Comparison of ENCODE assay signal across 28 mouse cellular contexts in the genomic region with DNA sequence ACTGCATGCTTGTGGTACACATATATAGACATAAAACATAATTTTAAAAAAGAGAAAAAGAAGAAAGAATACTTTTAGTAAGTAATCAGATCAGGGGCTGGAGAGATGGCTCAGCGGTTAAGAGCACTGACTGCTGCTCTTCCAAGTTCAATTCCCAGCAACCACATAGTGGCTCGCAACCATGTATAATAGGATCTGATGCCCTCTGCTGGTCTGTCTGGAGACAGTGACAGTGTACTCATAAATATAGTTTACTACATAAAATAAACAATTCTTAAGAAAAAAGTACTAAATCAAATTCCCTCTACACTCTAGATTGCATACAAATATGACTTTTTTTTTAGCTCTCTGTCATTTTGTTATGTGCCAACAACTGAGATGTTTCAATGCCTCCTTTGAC. TPM values are rescaled to one million over a fixed set of nuclear protein-coding genes. Genes with fewer than 3 reads are reported as not detected.
DNase-seq lines count a peak whose midpoint lies in the region; ATAC-seq and TF ChIP-seq lines count a peak whose summit lies in the region.
"Had no signal": no experiment of that assay in that cellular context is flagged by ENCODE, and none has a peak within 500 bp of the region (broad histone marks: within the 10 kb centered on the region; RNA-seq: fewer than 3 reads in every experiment).

No protein-coding gene starts in this region.

- TF ChIP-seq POLR2A in small intestine, adult 2 months (IDR thresholded peaks at IDR 0.05; ENCODE audit: low read depth, low read length), result no peak

- 98% methylated on average over 2 of the region's 2 CpGs for WGBS in intestine, postnatal 0 days
- 100% methylated on average over 2 of the region's 2 CpGs for WGBS in intestine, embryonic 15.5 days
- 94% methylated on average over 2 of the region's 2 CpGs for WGBS in lung, embryonic 14.5 days
- WGBS in small intestine, adult 2 months, result 94% methylated on average over 2 of the region's 2 CpGs

- H3K4me3 ChIP-seq in intestine, postnatal 0 days (ENCODE audit: low read depth, low read length), result no peak overlapping the region
- H3K4me3 ChIP-seq in intestine, embryonic 15.5 days (replicated peaks), result no peak overlapping the region
- H3K4me3 ChIP-seq in lung, embryonic 14.5 days (ENCODE audit: low read depth, low read length), result no peak overlapping the region
- no peak overlapping the region for H3K4me3 ChIP-seq in small intestine, adult 2 months (ENCODE audit: low read depth, low read length)
- H3K4me3 ChIP-seq: forebrain, embryonic 10.5 days; heart, embryonic 10.5 days; hindbrain, embryonic 10.5 days; limb, embryonic 13.5 days; liver, embryonic 15.5 days; megakaryocyte, embryonic 14.5 days; midbrain, embryonic 13.5 days; neural tube, embryonic 13.5 days had no signal

- peak; percentile 34 for DNase-seq in CD4-positive, CD25-positive, alpha-beta regulatory T cell, adult 2 months (ENCODE audit: low read depth, low spot score)
- DNase-seq in lung, embryonic 14.5 days, result no peak
- no peak for DNase-seq in lung, postnatal 36 days
- DNase-seq in cerebellum, postnatal 36 days, result no peak
- DNase-seq: adrenal gland, postnatal 10 days; cerebellum, adult 8-10 months; forebrain, postnatal 0 days; kidney, adult 18-20 months; kidney, postnatal 10 days; layer of hippocampus, postnatal 36 days; lung, postnatal 10 days; retina, postnatal 1 day; right cerebral cortex, postnatal 25 days; thymus, adult 18-20 months; thymus, postnatal 36 days had no signal

- no peaks in the 10 kb centered on the region for H3K27me3 ChIP-seq in intestine, postnatal 0 days (replicated peaks; ENCODE audit: control insufficient read depth, insufficient read depth, low read length)
- no peaks in the 10 kb centered on the region for H3K27me3 ChIP-seq in intestine, embryonic 15.5 days (replicated peaks)
- no peaks in the 10 kb centered on the region for H3K27me3 ChIP-seq in lung, embryonic 14.5 days (ENCODE audit: insufficient read depth, low read length)
- no peaks in the 10 kb centered on the region for H3K27me3 ChIP-seq in small intestine, adult 2 months (ENCODE audit: control insufficient read depth, insufficient read depth, low read length)
- H3K27me3 ChIP-seq: limb, embryonic 13.5 days; liver, embryonic 15.5 days; megakaryocyte, embryonic 14.5 days; midbrain, embryonic 13.5 days; neural tube, embryonic 13.5 days had no signal

- H3K4me1 ChIP-seq in intestine, postnatal 0 days (replicated peaks; ENCODE audit: control insufficient read depth, insufficient read depth, low read length), result no peaks in the 10 kb centered on the region
- H3K4me1 ChIP-seq in intestine, embryonic 15.5 days (replicated peaks), result no peaks in the 10 kb centered on the region
- no peaks in the 10 kb centered on the region for H3K4me1 ChIP-seq in lung, embryonic 14.5 days (ENCODE audit: insufficient read depth)
- H3K4me1 ChIP-seq in small intestine, adult 2 months (ENCODE audit: control insufficient read depth, insufficient read depth, insufficient read length, low read length), result no peaks in the 10 kb centered on the region
- H3K4me1 ChIP-seq: forebrain, embryonic 10.5 days; heart, embryonic 10.5 days; hindbrain, embryonic 10.5 days; liver, embryonic 15.5 days; midbrain, embryonic 13.5 days; neural tube, embryonic 13.5 days had no signal

- H3K9me3 ChIP-seq in intestine, postnatal 0 days (ENCODE audit: control insufficient read depth), result no peaks in the 10 kb centered on the region
- no peaks in the 10 kb centered on the region for H3K9me3 ChIP-seq in intestine, embryonic 15.5 days
- H3K9me3 ChIP-seq in lung, embryonic 14.5 days (ENCODE audit: low read depth, low read length), result no peaks in the 10 kb centered on the region
- H3K9me3 ChIP-seq: forebrain, embryonic 10.5 days; G1E; heart, embryonic 10.5 days; hindbrain, embryonic 10.5 days; limb, embryonic 13.5 days; liver, embryonic 15.5 days; megakaryocyte, embryonic 14.5 days; midbrain, embryonic 13.5 days; neural tube, embryonic 13.5 days had no signal

- H3K27ac ChIP-seq in intestine, postnatal 0 days (ENCODE audit: low read depth, low read length), result no peak overlapping the region
- no peak overlapping the region for H3K27ac ChIP-seq in intestine, embryonic 15.5 days
- H3K27ac ChIP-seq in lung, embryonic 14.5 days (ENCODE audit: low read depth), result no peak overlapping the region
- no peak overlapping the region for H3K27ac ChIP-seq in small intestine, adult 2 months (ENCODE audit: insufficient read depth, low read depth, low read length)
- H3K27ac ChIP-seq: forebrain, embryonic 10.5 days; heart, embryonic 10.5 days; hindbrain, embryonic 10.5 days; limb, embryonic 13.5 days; liver, embryonic 15.5 days; midbrain, embryonic 13.5 days; neural tube, embryonic 13.5 days had no signal

- H3K4me2 ChIP-seq in intestine, postnatal 0 days (replicated peaks; ENCODE audit: low read depth), result no peak overlapping the region
- no peak overlapping the region for H3K4me2 ChIP-seq in intestine, embryonic 15.5 days (replicated peaks)
- H3K4me2 ChIP-seq in lung, embryonic 14.5 days, result no peak overlapping the region
- H3K4me2 ChIP-seq: limb, embryonic 13.5 days; liver, embryonic 15.5 days; midbrain, embryonic 13.5 days; neural tube, embryonic 13.5 days had no signal

- no peak overlapping the region for H3K9ac ChIP-seq in intestine, postnatal 0 days (ENCODE audit: low read depth, low read length)
- H3K9ac ChIP-seq in intestine, embryonic 15.5 days, result no peak overlapping the region
- H3K9ac ChIP-seq in lung, embryonic 14.5 days, result no peak overlapping the region
- H3K9ac ChIP-seq: forebrain, postnatal 0 days; limb, embryonic 13.5 days; liver, embryonic 15.5 days; midbrain, embryonic 13.5 days; neural tube, embryonic 13.5 days had no signal

- peaks cover 41% of the 10 kb centered on the region for H3K36me3 ChIP-seq in intestine, postnatal 0 days (ENCODE audit: control insufficient read depth, insufficient read depth)
- peaks cover 22% of the 10 kb centered on the region for H3K36me3 ChIP-seq in intestine, embryonic 15.5 days
- peaks cover 61% of the 10 kb centered on the region for H3K36me3 ChIP-seq in lung, embryonic 14.5 days (ENCODE audit: insufficient read depth)
- peaks cover 35% of the 10 kb centered on the region for H3K36me3 ChIP-seq in small intestine, adult 2 months (ENCODE audit: control insufficient read depth, insufficient read depth, low read length)

- no peak for ATAC-seq in CD4-positive, CD25-positive, alpha-beta regulatory T cell, adult 4 months
- no peak for ATAC-seq in intestine, postnatal 0 days
- ATAC-seq in intestine, embryonic 15.5 days, result no peak
- no peak for ATAC-seq in lung, embryonic 14.5 days (ENCODE audit: insufficient read depth)
- ATAC-seq: forebrain, postnatal 0 days; midbrain, embryonic 13.5 days had no signal

- TF ChIP-seq CTCF in intestine, postnatal 0 days (IDR thresholded peaks at IDR 0.05; ENCODE audit: low read depth), result peak; percentile 41
- TF ChIP-seq CTCF in lung, embryonic 14.5 days (IDR thresholded peaks at IDR 0.05; ENCODE audit: low read depth), result 0 out of 2 replicates have a peak, but pooled peaks have one; percentile 15
- TF ChIP-seq CTCF in small intestine, adult 2 months (IDR thresholded peaks at IDR 0.05; ENCODE audit: extremely low read depth, insufficient read length, insufficient replicate concordance, low read depth, low read length), result peak; percentile 17; the same call in 1 of the 2 replicates

RNA-seq across cellular contexts. Expression of a gene that starts 12.6 kb away (rescaled TPM):
- polyA plus RNA-seq in CD4-positive, CD25-positive, alpha-beta regulatory T cell, adult 4 months (2017; shearing (Covaris generic)), result 10 to 100 TPM; 37.2 to 48.8 TPM
- 30.2 and 30.5 TPM in 2 replicates for polyA plus RNA-seq in intestine, postnatal 0 days (2015; fragmentation: Nextera tagmentation; extraction: Ambion mirVana)
- polyA plus RNA-seq in intestine, embryonic 15.5 days (2015; fragmentation: Nextera tagmentation; extraction: Ambion mirVana), result 81.4 and 82.9 TPM in 2 replicates
- polyA plus RNA-seq in lung, embryonic 14.5 days (2014; fragmentation: Nextera tagmentation; extraction: Ambion mirVana), result 47.8 and 51.6 TPM in 2 replicates
- polyA plus RNA-seq in small intestine, adult 2 months (2012; rRNA removed), result 9.6 and 15.8 TPM in 2 replicates

RNA-seq across cellular contexts. Expression of a gene that starts 36.4 kb away (rescaled TPM):
- 1 to 10 TPM; 1.2 to 3.0 TPM for polyA plus RNA-seq in CD4-positive, CD25-positive, alpha-beta regulatory T cell, adult 4 months (2017; shearing (Covaris generic))
- 54.7 and 56.3 TPM in 2 replicates for polyA plus RNA-seq in intestine, postnatal 0 days (2015; fragmentation: Nextera tagmentation; extraction: Ambion mirVana)
- 83.1 and 96.8 TPM in 2 replicates for polyA plus RNA-seq in intestine, embryonic 15.5 days (2015; fragmentation: Nextera tagmentation; extraction: Ambion mirVana)
- 62.4 and 67.5 TPM in 2 replicates for polyA plus RNA-seq in lung, embryonic 14.5 days (2014; fragmentation: Nextera tagmentation; extraction: Ambion mirVana)
- polyA plus RNA-seq in small intestine, adult 2 months (2012; rRNA removed), result 0.06 and 0.09 TPM in 2 replicates

Comparison
In these comparisons a context has a peak if more than half of its experiments do, and no peak if none do; other contexts are left out.
1. RNA of a gene that starts 36.4 kb away (polyA plus RNA-seq): 83.1 to 96.8 TPM in intestine, embryonic 15.5 days, 62.4 to 67.5 TPM in lung, embryonic 14.5 days and 54.7 to 56.3 TPM in intestine, postnatal 0 days; 1.2 to 3.0 TPM in CD4-positive, CD25-positive, alpha-beta regulatory T cell, adult 4 months and 0.06 to 0.09 TPM in small intestine, adult 2 months; every median in the first group is over 10 times any median in the second.
2. Peak in every context shown above with its lines, with median percentiles within 50 percentile points of each other: CTCF ChIP-seq.